Mouse (Mus musculus) macrophage (primary cell): Measurements from ENCODE around the gene Bri3. TPM values are rescaled to one million over a fixed set of nuclear protein-coding genes. Genes with fewer than 3 reads are reported as not detected.

Experiments
- H3K27ac ChIP-seq: fragments of 350-480 bp; formaldehyde crosslinking; 2 replicates; pipeline ENCODE4 v1.9.0; 2021
- H3K36me3 ChIP-seq: fragments of 350-480 bp; formaldehyde crosslinking; 2 replicates; pipeline ENCODE4 v1.9.0; 2021; ENCODE audit errors: inconsistent target
- H3K4me3 ChIP-seq: fragments of 350-480 bp; formaldehyde crosslinking; 2 replicates; pipeline ENCODE4 v1.9.0; 2021; ENCODE audit errors: inconsistent target
- H3K79me2 ChIP-seq: fragments of 350-480 bp; formaldehyde crosslinking; 2 replicates; pipeline ENCODE4 v1.9.0; 2021; ENCODE audit errors: inconsistent target
- WGBS: methylation state at CpG from one replicate; pipeline ENCODE4 v1.1.7; 2026; ENCODE audit warnings: inconsistent platforms; ENCODE audit not compliant: missing documents; 5-methylcytosine and 5-hydroxymethylcytosine counted together
- polyA plus RNA-seq: library from polyadenylated mRNA; stranded (reverse); fragments of 250-400 nt; gene quantifications from 3 replicates; pipeline ENCODE4 v1.2.4, GENCODE M21; 2018; ENCODE audit warnings: inconsistent platforms
- total RNA-seq, 78 experiments: library from RNA; depleted of rRNA; stranded (reverse); fragments of 250-400 nt; gene quantifications; 1 replicate in 9 of 78; 2 replicates in 24 of 78; 3 replicates in 43 of 78; 4 replicates in 2 of 78; pipeline ENCODE4 v1.2.4; 2018; ENCODE audit warnings: inconsistent platforms in 56 of 78

Bri3 gene
- total RNA-seq (2018; cell fraction: chromatin; rRNA removed) = 100 to 1,000 TPM in 22 of 26 experiments, 10 to 100 TPM in 4; 58.8 to 230 (median 146) TPM
- 100 to 1,000 TPM; 542 to 899 (median 688) TPM for total RNA-seq (2018; cell fraction: cytosol; rRNA removed)
- 100 to 1,000 TPM; 108 to 411 (median 269) TPM for total RNA-seq (2018; cell fraction: nucleus; rRNA removed)
- 238 to 490 TPM (median 271 TPM) in 3 replicates for polyA plus RNA-seq

GRCm38 (mm10) chr5:144243901-144244487, at the start of gene Bri3:
Gene Bri3 (plus strand): TSS chr5:144244437.
- 94% methylated on average over 7 of the region's 7 CpGs for WGBS
- Histone ChIP-seq H3K4me3 (no peak within 1 kb of the TSS), H3K79me2 (peaks cover 35% of the 10 kb centered on the region; the same call in 1 of the 2 replicates), H3K36me3 (peaks cover 15% of the 10 kb centered on the region), H3K27ac (no peak within 1 kb of the TSS)

GRCm38 (mm10) chr5:144195567-144195966, 48.7 kb upstream of the Bri3 start:
- Histone ChIP-seq H3K36me3 (peaks cover 64% of the 10 kb centered on the region), H3K4me3 (no peak overlapping the region), H3K27ac (no peak overlapping the region), H3K79me2 (no peaks in the 10 kb centered on the region)
- WGBS = 96% methylated on average over 8 of the region's 8 CpGs

GRCm38 (mm10) chr5:144200616-144201015, 43.6 kb upstream of the Bri3 start:
- Histone ChIP-seq H3K27ac (no peak overlapping the region), H3K36me3 (peaks cover 100% of the 10 kb centered on the region), H3K79me2 (no peaks in the 10 kb centered on the region; the same call in 1 of the 2 replicates), H3K4me3 (no peak overlapping the region)
- WGBS = 96% methylated on average over 6 of the region's 11 CpGs

- WGBS = 100% methylated on average over 6 of the region's 6 CpGs
- no peak overlapping the region for H3K27ac ChIP-seq
Measured at GRCm38 (mm10) chr5:144202430-144202829, 41.8 kb upstream of the Bri3 start.

DNA sequence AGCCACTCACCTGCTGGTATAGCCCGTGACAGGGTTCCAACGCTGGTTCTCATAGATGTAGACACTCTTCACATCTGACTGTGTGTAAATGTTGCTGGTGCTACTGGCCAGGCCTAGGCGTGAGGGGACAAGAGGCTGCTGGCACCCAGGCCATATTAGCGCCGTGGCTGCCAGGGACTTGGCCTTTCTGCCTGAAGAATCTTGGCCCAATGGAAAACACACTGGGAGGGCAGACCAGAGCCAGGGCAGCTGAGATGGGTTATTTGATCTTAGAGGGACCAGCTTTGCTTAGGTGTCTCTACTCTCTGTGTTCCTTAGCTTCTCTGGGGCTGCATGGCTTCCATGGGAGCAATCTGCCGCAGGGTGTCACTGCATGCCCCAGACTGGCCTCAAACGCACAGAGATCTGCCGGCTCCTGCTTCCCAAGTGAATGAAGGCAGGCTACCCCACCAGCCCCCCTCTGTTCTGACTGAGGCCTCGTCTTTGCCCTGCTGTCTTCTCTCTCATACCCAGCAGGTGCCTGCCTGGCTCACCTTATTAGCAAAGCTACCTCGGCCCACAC, 40.8 kb upstream of the Bri3 start:
- 91% methylated on average over 10 of the region's 10 CpGs for WGBS
- no peak overlapping the region for H3K27ac ChIP-seq
- H3K36me3 ChIP-seq = peaks cover 100% of the 10 kb centered on the region
- H3K4me3 ChIP-seq = no peak overlapping the region
- H3K79me2 ChIP-seq = peaks cover 14% of the 10 kb centered on the region; the same call in 1 of the 2 replicates

More at GRCm38 (mm10) chr5:144202430-144202829, 41.8 kb upstream of the Bri3 start:
- Histone ChIP-seq H3K36me3 (peaks cover 100% of the 10 kb centered on the region), H3K4me3 (no peak overlapping the region), H3K79me2 (peaks cover 4% of the 10 kb centered on the region; the same call in 1 of the 2 replicates)

DNA sequence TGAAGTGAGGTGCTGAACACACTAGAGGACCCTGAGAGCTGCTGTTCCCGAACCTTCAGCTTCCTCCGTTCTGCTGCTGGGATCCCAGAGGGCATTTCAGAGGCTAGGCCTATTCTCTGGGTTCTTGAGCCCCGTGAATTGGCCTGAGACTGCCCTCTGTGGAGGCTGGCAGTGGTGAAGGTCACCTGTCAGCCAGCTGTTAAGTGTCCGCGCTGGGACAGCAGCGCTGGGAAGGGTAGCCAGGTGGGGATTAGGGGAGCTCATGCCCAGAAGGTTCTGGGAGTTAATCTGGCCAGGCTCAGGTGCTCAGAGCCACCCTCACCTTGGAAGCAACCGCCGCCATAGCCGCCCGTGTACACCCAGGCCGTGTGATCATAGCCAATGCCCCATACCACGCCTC, 39.9 kb upstream of the Bri3 start:
- peaks cover 97% of the 10 kb centered on the region for H3K36me3 ChIP-seq
- peaks cover 16% of the 10 kb centered on the region; the same call in 1 of the 2 replicates for H3K79me2 ChIP-seq
- no peak overlapping the region for H3K27ac ChIP-seq
- 97% methylated on average over 12 of the region's 12 CpGs for WGBS
- no peak overlapping the region for H3K4me3 ChIP-seq

DNA sequence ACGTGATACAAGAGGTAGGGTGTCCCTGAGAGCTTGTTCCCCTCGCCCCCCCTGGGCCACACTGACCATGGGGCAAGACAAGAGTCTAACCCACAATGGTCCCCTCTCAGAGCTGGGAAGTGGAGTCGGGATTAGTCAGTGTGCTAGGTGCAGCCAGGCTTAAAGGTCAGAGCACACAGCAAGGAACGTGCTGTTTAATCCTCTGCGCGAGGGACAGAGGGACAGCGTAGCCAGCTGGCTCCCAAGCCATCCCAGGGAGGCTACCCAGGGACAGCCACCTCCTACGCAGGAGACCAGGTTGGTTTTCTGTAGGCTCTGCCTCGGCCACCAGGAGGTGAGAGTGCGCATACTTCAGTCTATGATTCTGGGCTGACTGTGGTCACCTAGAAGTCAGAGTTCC, 39.3 kb upstream of the Bri3 start:
- Histone ChIP-seq H3K4me3 (no peak overlapping the region), H3K36me3 (peaks cover 97% of the 10 kb centered on the region), H3K79me2 (peaks cover 16% of the 10 kb centered on the region; the same call in 1 of the 2 replicates), H3K27ac (no peak overlapping the region)
- 97% methylated on average over 6 of the region's 10 CpGs for WGBS

GRCm38 (mm10) chr5:144206069-144206468, 38.2 kb upstream of the Bri3 start:
- 97% methylated on average over 12 of the region's 15 CpGs for WGBS
- H3K79me2 ChIP-seq = peaks cover 16% of the 10 kb centered on the region; the same call in 1 of the 2 replicates
- no peak overlapping the region for H3K4me3 ChIP-seq
- no peak overlapping the region for H3K27ac ChIP-seq
- peaks cover 97% of the 10 kb centered on the region for H3K36me3 ChIP-seq

DNA sequence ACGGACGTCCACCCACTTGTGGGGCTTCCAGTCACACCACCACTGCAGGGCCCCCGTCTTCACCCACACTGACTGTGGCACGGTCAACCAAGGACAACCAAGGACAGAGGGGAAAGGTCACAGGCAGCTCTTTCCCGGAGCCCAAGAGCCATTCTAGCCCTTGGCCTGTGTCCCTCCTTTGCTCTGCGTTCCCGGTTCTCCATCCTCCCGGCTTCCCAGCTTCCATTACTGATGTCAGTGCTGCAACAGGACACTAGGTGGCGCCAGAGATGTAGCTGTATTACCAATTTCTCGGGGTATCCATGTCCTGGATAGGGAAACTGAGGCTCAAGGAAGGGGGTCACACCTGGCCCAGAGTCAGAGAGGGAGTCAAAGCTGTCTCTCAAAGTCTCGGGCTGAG, 36.8 kb upstream of the Bri3 start:
- Histone ChIP-seq H3K4me3 (no peak overlapping the region), H3K36me3 (peaks cover 97% of the 10 kb centered on the region)
- WGBS = 70% methylated on average over 11 of the region's 11 CpGs

GRCm38 (mm10) chr5:144214453-144214852, 29.8 kb upstream of the Bri3 start:
- WGBS = 66% methylated on average over 7 of the region's 7 CpGs
- Histone ChIP-seq H3K4me3 (no peak overlapping the region), H3K79me2 (peaks cover 34% of the 10 kb centered on the region), H3K36me3 (peaks cover 93% of the 10 kb centered on the region), H3K27ac (no peak overlapping the region)

More for the DNA sequence above, 36.8 kb upstream of the Bri3 start:
- Histone ChIP-seq H3K79me2 (peaks cover 16% of the 10 kb centered on the region; the same call in 1 of the 2 replicates), H3K27ac (no peak overlapping the region)

- no peak overlapping the region for H3K4me3 ChIP-seq
- H3K27ac ChIP-seq = no peak overlapping the region
- 25% methylated on average over 2 of the region's 2 CpGs for WGBS
- H3K36me3 ChIP-seq = peaks cover 80% of the 10 kb centered on the region
- H3K79me2 ChIP-seq = peaks cover 49% of the 10 kb centered on the region
Measured at GRCm38 (mm10) chr5:144215992-144216391, 28.2 kb upstream of the Bri3 start.

DNA sequence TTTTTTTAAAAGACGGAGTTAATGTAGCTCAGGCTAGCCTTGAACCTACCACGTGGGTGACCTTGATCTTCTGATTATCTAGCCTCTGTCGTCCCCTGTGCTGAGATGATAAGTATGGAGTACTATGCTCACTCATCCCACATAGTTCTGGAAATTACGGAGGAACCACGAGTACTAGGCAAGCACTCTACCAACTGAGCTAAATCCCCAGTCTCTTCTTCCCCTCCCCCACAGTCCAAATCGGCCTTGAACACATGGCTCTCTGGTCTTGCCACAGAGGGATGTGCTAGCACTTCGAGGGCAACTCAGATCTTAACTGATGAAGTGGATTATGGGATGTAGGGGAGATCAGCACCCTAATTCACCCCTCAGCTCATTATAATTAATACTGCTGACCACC, 26.2 kb upstream of the Bri3 start:
- Histone ChIP-seq H3K36me3 (peaks cover 61% of the 10 kb centered on the region), H3K79me2 (peaks cover 70% of the 10 kb centered on the region), H3K4me3 (no peak overlapping the region), H3K27ac (no peak overlapping the region)
- 95% methylated on average over 5 of the region's 7 CpGs for WGBS

- 80% methylated on average over 12 of the region's 12 CpGs for WGBS
- no peak overlapping the region for H3K4me3 ChIP-seq
- H3K27ac ChIP-seq = peak overlapping the region; percentile 97
- H3K79me2 ChIP-seq = peaks cover 75% of the 10 kb centered on the region
- peaks cover 49% of the 10 kb centered on the region for H3K36me3 ChIP-seq
Measured at GRCm38 (mm10) chr5:144219306-144219705, 24.9 kb upstream of the Bri3 start.

DNA sequence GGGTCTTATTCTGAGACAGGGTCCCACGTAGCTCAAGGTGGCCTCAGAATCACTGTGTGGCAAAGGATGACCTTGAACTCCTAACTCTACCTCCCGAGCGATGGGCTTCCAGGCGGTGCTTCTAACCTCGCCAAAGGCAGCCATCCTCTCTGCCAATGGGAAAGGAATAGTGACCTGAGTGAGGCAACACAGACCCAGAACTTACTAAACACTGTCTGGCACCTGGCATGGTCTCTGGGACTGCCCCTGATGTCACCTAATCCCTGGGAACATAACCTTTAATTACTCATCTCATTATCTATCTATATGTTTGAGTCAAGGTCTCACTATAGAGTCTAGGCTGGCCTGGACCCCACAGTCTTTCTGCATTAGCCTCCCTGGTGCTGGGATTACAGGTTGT, 24.3 kb upstream of the Bri3 start:
- H3K36me3 ChIP-seq = peaks cover 43% of the 10 kb centered on the region
- peaks cover 80% of the 10 kb centered on the region for H3K79me2 ChIP-seq
- H3K27ac ChIP-seq = peak overlapping the region; percentile 97
- 100% methylated on average over 1 of the region's 5 CpGs for WGBS
- H3K4me3 ChIP-seq = no peak overlapping the region; the same call in 1 of the 2 replicates

- Histone ChIP-seq H3K36me3 (peaks cover 30% of the 10 kb centered on the region), H3K79me2 (peaks cover 83% of the 10 kb centered on the region), H3K27ac (peak overlapping the region; percentile 97), H3K4me3 (peak overlapping the region; percentile 95)
- WGBS = 12% methylated on average over 3 of the region's 4 CpGs
Measured at GRCm38 (mm10) chr5:144221305-144221704, 22.9 kb upstream of the Bri3 start.
